Mouse (Mus musculus) kidney, adult 2 months (tissue): ENCODE measurements around the gene Gm49380.

ENCODE experiments used
- CTCF ChIP-seq: fragments of 200-500 bp; conservative IDR thresholded peaks from 2 replicates; pipeline ENCODE4 v1.5.1; 2011; ENCODE audit warnings: low read depth, mild to moderate bottlenecking, control low read depth, low read length, moderate library complexity, mixed read lengths; ENCODE audit not compliant: insufficient read depth, insufficient read length
- POLR2A ChIP-seq: fragments of 200-500 bp; IDR thresholded peaks from one replicate; pipeline ENCODE4 v1.6.1; 2011; ENCODE audit warnings: low read depth, low read length, control low read depth

GRCm38 (mm10) chr9:44081581-44081980 is 31.7 kb downstream of the Gm49380 start:
- TF ChIP-seq CTCF: no peak
- no peak for TF ChIP-seq POLR2A
